ENCODE assay signal across 7 mouse cellular contexts in the genomic region with DNA sequence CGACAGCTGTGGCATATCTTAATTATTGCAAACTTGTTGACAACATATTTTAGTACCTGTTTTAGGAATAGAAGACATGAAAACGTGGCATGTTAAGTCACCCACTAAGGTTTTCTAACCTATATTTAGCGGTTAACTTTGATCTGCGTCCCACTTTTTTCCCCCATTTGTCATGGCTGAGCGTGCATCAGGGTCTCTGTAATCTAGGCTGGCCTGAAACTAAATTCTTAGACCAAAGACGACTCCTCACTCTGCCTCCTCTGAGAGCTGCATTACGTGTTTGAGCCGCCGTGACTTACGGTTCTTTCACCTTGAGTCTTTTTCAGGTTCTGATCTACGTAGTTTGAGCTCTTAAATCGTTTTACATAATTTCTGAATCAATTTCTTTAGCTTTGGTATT. TPM values are rescaled to one million over a fixed set of nuclear protein-coding genes. Genes with fewer than 3 reads are reported as not detected.
DNase-seq lines count a peak whose midpoint lies in the region; ATAC-seq and TF ChIP-seq lines count a peak whose summit lies in the region.

No protein-coding gene starts in this region.

- no peaks in the 10 kb centered on the region for H3K9me3 ChIP-seq in hindbrain, embryonic 16.5 days (ENCODE audit: control insufficient read depth, low read length)
- H3K9me3 ChIP-seq in midbrain, embryonic 15.5 days = no peaks in the 10 kb centered on the region

- TF ChIP-seq CTCF in thymus, adult 2 months (IDR thresholded peaks at IDR 0.05; ENCODE audit: borderline replicate concordance, control insufficient read depth, extremely low read depth, insufficient read depth, low read length, poor library complexity) = no peak

- peak overlapping the region; percentile 71 for H3K4me3 ChIP-seq in thymus, adult 2 months (ENCODE audit: control insufficient read depth, insufficient read depth, low read length)
- H3K4me3 ChIP-seq in hindbrain, embryonic 16.5 days (ENCODE audit: low read length) = peak overlapping the region; percentile 86
- H3K4me3 ChIP-seq in midbrain, embryonic 15.5 days = peak overlapping the region; percentile 73

- H3K4me2 ChIP-seq in hindbrain, embryonic 16.5 days (ENCODE audit: low read length) = peak overlapping the region; percentile 85
- H3K4me2 ChIP-seq in midbrain, embryonic 15.5 days = peak overlapping the region; percentile 80

- 0 out of 2 replicates have a peak, but pooled peaks have one; percentile 19 for ATAC-seq in hindbrain, embryonic 16.5 days
- peak; percentile 53 for ATAC-seq in midbrain, embryonic 15.5 days (replicated peaks)

- peak overlapping the region; percentile 72 for H3K9ac ChIP-seq in hindbrain, embryonic 16.5 days (ENCODE audit: low read depth, low read length)
- H3K9ac ChIP-seq in midbrain, embryonic 15.5 days = peak overlapping the region; percentile 78

- H3K27ac ChIP-seq in thymus, adult 2 months (ENCODE audit: control insufficient read depth, insufficient read depth, low read length) = no peak overlapping the region; the same call in 1 of the 2 replicates
- peak overlapping the region; percentile 61; the same call in 1 of the 2 replicates for H3K27ac ChIP-seq in hindbrain, embryonic 16.5 days (ENCODE audit: low read depth, low read length)
- peak overlapping the region; percentile 90 for H3K27ac ChIP-seq in midbrain, embryonic 15.5 days

- no peak for DNase-seq in thymus, adult 2 months
- DNase-seq in thymus, postnatal 25 days = no peak
- DNase-seq in embryo, embryonic 11.5 days (ENCODE audit: low read depth, low spot score) = peak; percentile 19
- no peak for DNase-seq in left cerebral cortex, adult 11 months (ENCODE audit: low spot score)
- no peak for DNase-seq in left cerebral cortex, adult 8-10 months (ENCODE audit: low spot score in 2 of 2)

- H3K27me3 ChIP-seq in thymus, adult 2 months (ENCODE audit: control insufficient read depth, insufficient read depth, low read length) = no peaks in the 10 kb centered on the region
- H3K27me3 ChIP-seq in hindbrain, embryonic 16.5 days (replicated peaks; ENCODE audit: control insufficient read depth, insufficient read depth, low read length) = no peaks in the 10 kb centered on the region
- no peaks in the 10 kb centered on the region for H3K27me3 ChIP-seq in midbrain, embryonic 15.5 days (replicated peaks)

- 2% methylated on average over 12 of the region's 12 CpGs for WGBS in thymus, adult 2 months
- WGBS in hindbrain, embryonic 16.5 days = 4% methylated on average over 12 of the region's 12 CpGs
- 4% methylated on average over 12 of the region's 12 CpGs for WGBS in midbrain, embryonic 15.5 days

- no peak for TF ChIP-seq POLR2A in thymus, adult 2 months (IDR thresholded peaks at IDR 0.05; ENCODE audit: control insufficient read depth, extremely low read depth, insufficient read depth, low read length, poor library complexity)

- peaks cover 4% of the 10 kb centered on the region for H3K4me1 ChIP-seq in thymus, adult 2 months (replicated peaks; ENCODE audit: control insufficient read depth, insufficient read depth, low read length)
- peaks cover 22% of the 10 kb centered on the region for H3K4me1 ChIP-seq in hindbrain, embryonic 16.5 days (ENCODE audit: control insufficient read depth, insufficient read depth, low read depth, low read length)
- peaks cover 28% of the 10 kb centered on the region for H3K4me1 ChIP-seq in midbrain, embryonic 15.5 days

- H3K36me3 ChIP-seq in thymus, adult 2 months (ENCODE audit: control insufficient read depth, insufficient read depth, low read length) = peaks cover 32% of the 10 kb centered on the region
- peaks cover 19% of the 10 kb centered on the region for H3K36me3 ChIP-seq in hindbrain, embryonic 16.5 days (ENCODE audit: control insufficient read depth, insufficient read depth, low read length)
- H3K36me3 ChIP-seq in midbrain, embryonic 15.5 days (replicated peaks) = peaks cover 27% of the 10 kb centered on the region

RNA-seq across cellular contexts. Expression of a gene that starts 0.5 kb away (rescaled TPM):
- polyA plus RNA-seq in thymus, adult 2 months (2012; rRNA removed) = 14.7 and 17.3 TPM in 2 replicates
- polyA plus RNA-seq in hindbrain, embryonic 16.5 days (2015; fragmentation: Nextera tagmentation; extraction: Ambion mirVana) = 60.8 and 65.8 TPM in 2 replicates
- polyA plus RNA-seq in midbrain, embryonic 15.5 days (2015; fragmentation: Nextera tagmentation; extraction: Ambion mirVana) = 62.5 and 67.8 TPM in 2 replicates
- 10 to 100 TPM; 38.0 to 42.8 (median 38.5) TPM for total RNA-seq in left cerebral cortex, adult 8-10 months (2022)

RNA-seq across cellular contexts. Expression of a gene that starts 0.5 kb away (rescaled TPM):
- polyA plus RNA-seq in thymus, adult 2 months (2012; rRNA removed) = 342 and 364 TPM in 2 replicates
- polyA plus RNA-seq in hindbrain, embryonic 16.5 days (2015; fragmentation: Nextera tagmentation; extraction: Ambion mirVana) = 509 and 535 TPM in 2 replicates
- polyA plus RNA-seq in midbrain, embryonic 15.5 days (2015; fragmentation: Nextera tagmentation; extraction: Ambion mirVana) = 541 and 561 TPM in 2 replicates
- total RNA-seq in left cerebral cortex, adult 8-10 months (2022) = 100 to 1,000 TPM; 777 to 853 (median 798) TPM

RNA-seq across cellular contexts. Expression of a gene that starts 43.6 kb away (rescaled TPM):
- polyA plus RNA-seq in thymus, adult 2 months (2012; rRNA removed) = 1.1 and 1.6 TPM in 2 replicates
- polyA plus RNA-seq in hindbrain, embryonic 16.5 days (2015; fragmentation: Nextera tagmentation; extraction: Ambion mirVana) = 0.12 and 0.15 TPM in 2 replicates
- polyA plus RNA-seq in midbrain, embryonic 15.5 days (2015; fragmentation: Nextera tagmentation; extraction: Ambion mirVana) = 0.13 TPM in 2 replicates
- total RNA-seq in left cerebral cortex, adult 8-10 months (2022) = 1 to 10 TPM in 1 of 4 experiments, under 1 TPM in 3; 0.26 to 1.1 (median 0.59) TPM

RNA-seq across cellular contexts. Expression of a gene that starts 44.0 kb away (rescaled TPM):
- 10.1 and 10.7 TPM in 2 replicates for polyA plus RNA-seq in thymus, adult 2 months (2012; rRNA removed)
- polyA plus RNA-seq in hindbrain, embryonic 16.5 days (2015; fragmentation: Nextera tagmentation; extraction: Ambion mirVana) = 43.5 and 44.8 TPM in 2 replicates
- polyA plus RNA-seq in midbrain, embryonic 15.5 days (2015; fragmentation: Nextera tagmentation; extraction: Ambion mirVana) = 41.1 and 45.6 TPM in 2 replicates
- total RNA-seq in left cerebral cortex, adult 8-10 months (2022) = 10 to 100 TPM; 30.2 to 34.2 (median 31.3) TPM

RNA-seq across cellular contexts. Expression of a gene that starts 56.3 kb away (rescaled TPM):
- polyA plus RNA-seq in thymus, adult 2 months (2012; rRNA removed) = 20.0 and 27.9 TPM in 2 replicates
- polyA plus RNA-seq in hindbrain, embryonic 16.5 days (2015; fragmentation: Nextera tagmentation; extraction: Ambion mirVana) = 31.8 and 32.3 TPM in 2 replicates
- polyA plus RNA-seq in midbrain, embryonic 15.5 days (2015; fragmentation: Nextera tagmentation; extraction: Ambion mirVana) = 25.9 and 27.1 TPM in 2 replicates
- total RNA-seq in left cerebral cortex, adult 8-10 months (2022) = 10 to 100 TPM; 28.0 to 34.6 (median 33.8) TPM
